In the genomic region with DNA sequence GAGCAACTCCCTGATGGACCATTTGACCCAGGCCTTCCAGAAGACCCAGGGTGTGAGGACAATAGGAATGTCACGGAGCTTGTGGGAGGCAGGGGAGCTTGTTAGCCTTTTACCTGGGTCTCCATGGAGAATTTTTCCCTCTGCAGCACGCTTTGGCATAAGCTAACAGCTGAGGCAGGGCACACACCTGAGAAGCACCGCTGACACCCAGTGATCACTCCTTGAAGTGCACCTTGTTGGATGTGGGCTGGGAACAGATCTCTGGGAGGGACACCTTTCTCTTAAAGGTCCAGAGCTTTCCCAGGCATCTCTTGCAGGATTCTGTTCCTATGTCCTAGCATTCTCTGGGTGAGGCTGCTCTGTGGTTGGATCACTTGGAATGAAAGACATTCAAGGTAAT, we compare ENCODE assay signal across 14 mouse cellular contexts. TPM values are rescaled to one million over a fixed set of nuclear protein-coding genes. Genes with fewer than 3 reads are reported as not detected.
A peak's percentile ranks its signal among the peaks of the same experiment; 100 is the strongest.
DNase-seq lines count a peak whose midpoint lies in the region; ATAC-seq and TF ChIP-seq lines count a peak whose summit lies in the region.
"Had no signal": no experiment of that assay in that cellular context is flagged by ENCODE, and none has a peak within 500 bp of the region (broad histone marks: within the 10 kb centered on the region; RNA-seq: fewer than 3 reads in every experiment).

No protein-coding gene starts in this region.

- peak; percentile 53 for DNase-seq in kidney, adult 2 months
- DNase-seq in Patski (ENCODE audit: low read depth, low spot score) = no peak
- peak; percentile 44 for DNase-seq in lung, postnatal 0 days (ENCODE audit: low spot score)
- no peak for DNase-seq in limb, embryonic 10.5 days (ENCODE audit: low spot score)
- DNase-seq in cerebellum, adult 8-10 months = no peak
- no peak for DNase-seq in right cerebral cortex, postnatal 36 days (ENCODE audit: low spot score in 2 of 2)
- DNase-seq: gastrocnemius, postnatal 10 days; heart, postnatal 14 days; right cerebral cortex, postnatal 4 days had no signal

- CTCF ChIA-PET in Patski (lab: Charles Lee) = interaction anchor here (1.1 to 2.3 kb wide), 7 partner anchors 8 to 107 kb away, joined by 3 to 9 read pairs (median 5); a partner anchor contains a TSS

- 36% methylated on average over 3 of the region's 3 CpGs for WGBS in kidney, adult 2 months
- WGBS in kidney, embryonic 15.5 days = 44% methylated on average over 3 of the region's 3 CpGs
- WGBS in lung, postnatal 0 days = 29% methylated on average over 3 of the region's 3 CpGs
- 39% methylated on average over 3 of the region's 3 CpGs for WGBS in limb, embryonic 10.5 days

- no peak for ATAC-seq in kidney, embryonic 15.5 days (replicated peaks; ENCODE audit: low FRiP score)
- ATAC-seq in Patski = no peak
- ATAC-seq in erythroid progenitor cell, adult 5-6 weeks (replicated peaks; ENCODE audit: low FRiP score, poor library complexity, severe bottlenecking) = peak; percentile 77
- ATAC-seq in lung, postnatal 0 days = 0 out of 2 replicates have a peak, but pooled peaks have one; percentile 48

- no peaks in the 10 kb centered on the region for H3K4me1 ChIP-seq in kidney, adult 2 months (ENCODE audit: control insufficient read depth, insufficient read depth, low read length)
- peaks cover 8% of the 10 kb centered on the region; the same call in 1 of the 2 replicates for H3K4me1 ChIP-seq in kidney, embryonic 15.5 days
- peaks cover 7% of the 10 kb centered on the region; the same call in 1 of the 2 replicates for H3K4me1 ChIP-seq in lung, postnatal 0 days (ENCODE audit: insufficient read depth, low read depth, low read length)
- H3K4me1 ChIP-seq in limb, embryonic 10.5 days = peaks cover 8% of the 10 kb centered on the region; the same call in 1 of the 2 replicates
- H3K4me1 ChIP-seq: neural tube, embryonic 13.5 days had no signal

- H3K27me3 ChIP-seq in kidney, adult 2 months (replicated peaks; ENCODE audit: control insufficient read depth, insufficient read depth, low read length) = no peaks in the 10 kb centered on the region
- no peaks in the 10 kb centered on the region for H3K27me3 ChIP-seq in kidney, embryonic 15.5 days
- H3K27me3 ChIP-seq in Patski = no peaks in the 10 kb centered on the region
- H3K27me3 ChIP-seq in lung, postnatal 0 days (replicated peaks; ENCODE audit: insufficient read depth, low read length) = no peaks in the 10 kb centered on the region
- no peaks in the 10 kb centered on the region for H3K27me3 ChIP-seq in limb, embryonic 10.5 days (ENCODE audit: low read depth, poor library complexity, severe bottlenecking)
- H3K27me3 ChIP-seq: embryonic facial prominence, embryonic 15.5 days; neural tube, embryonic 13.5 days had no signal

- H3K9me3 ChIP-seq in kidney, embryonic 15.5 days (replicated peaks) = no peaks in the 10 kb centered on the region
- no peaks in the 10 kb centered on the region for H3K9me3 ChIP-seq in lung, postnatal 0 days (ENCODE audit: low read length)
- H3K9me3 ChIP-seq in limb, embryonic 10.5 days (replicated peaks) = no peaks in the 10 kb centered on the region
- H3K9me3 ChIP-seq: embryonic facial prominence, embryonic 15.5 days had no signal

- H3K9ac ChIP-seq in kidney, embryonic 15.5 days = no peak overlapping the region
- H3K9ac ChIP-seq in lung, postnatal 0 days (replicated peaks; ENCODE audit: low read depth) = no peak overlapping the region
- H3K9ac ChIP-seq: embryonic facial prominence, embryonic 15.5 days; neural tube, embryonic 13.5 days had no signal

- in situ Hi-C loops in Patski (cut with MboI; ENCODE audit: low pct_unique_long_range_greater_than_20kb) = loop anchor here (25.0 kb wide), 1 partner anchor 338 kb away; no protein-coding TSS in a partner anchor

- TF ChIP-seq EP300 in lung, postnatal 0 days (IDR thresholded peaks at IDR 0.05) = no peak

- H3K27ac ChIP-seq in kidney, adult 2 months (ENCODE audit: insufficient read depth, low read depth, low read length) = no peak overlapping the region
- no peak overlapping the region for H3K27ac ChIP-seq in kidney, embryonic 15.5 days
- no peak overlapping the region for H3K27ac ChIP-seq in lung, postnatal 0 days (ENCODE audit: low read length)
- no peak overlapping the region for H3K27ac ChIP-seq in limb, embryonic 10.5 days
- H3K27ac ChIP-seq: embryonic facial prominence, embryonic 15.5 days; neural tube, embryonic 13.5 days had no signal

- H3K4me2 ChIP-seq in kidney, embryonic 15.5 days = no peak overlapping the region
- no peak overlapping the region for H3K4me2 ChIP-seq in lung, postnatal 0 days (replicated peaks; ENCODE audit: low read depth, low read length)
- H3K4me2 ChIP-seq: embryonic facial prominence, embryonic 15.5 days; neural tube, embryonic 13.5 days had no signal

- TF ChIP-seq POLR2A in kidney, adult 2 months (IDR thresholded peaks at IDR 0.05; ENCODE audit: low read depth, low read length) = no peak

- peak; percentile 76 for TF ChIP-seq CTCF in kidney, adult 2 months (conservative IDR thresholded peaks at IDR 0.05; ENCODE audit: insufficient read depth, insufficient read length, low read depth, low read length)
- peak; percentile 70 for TF ChIP-seq CTCF in Patski (IDR thresholded peaks at IDR 0.05)
- TF ChIP-seq CTCF in lung, postnatal 0 days (IDR thresholded peaks at IDR 0.05) = peak; percentile 60

- no peak overlapping the region for H3K4me3 ChIP-seq in kidney, adult 2 months (ENCODE audit: insufficient read depth, low read depth, low read length)
- no peak overlapping the region for H3K4me3 ChIP-seq in kidney, embryonic 15.5 days (replicated peaks)
- H3K4me3 ChIP-seq in lung, postnatal 0 days (ENCODE audit: low read depth, low read length) = no peak overlapping the region
- H3K4me3 ChIP-seq in limb, embryonic 10.5 days = no peak overlapping the region
- H3K4me3 ChIP-seq: embryonic facial prominence, embryonic 15.5 days; neural tube, embryonic 13.5 days had no signal

- POLR2A ChIA-PET in Patski (lab: Charles Lee) = no interaction called here

- no peaks in the 10 kb centered on the region for H3K36me3 ChIP-seq in kidney, adult 2 months (ENCODE audit: control insufficient read depth, insufficient read depth, low read length)
- no peaks in the 10 kb centered on the region for H3K36me3 ChIP-seq in kidney, embryonic 15.5 days
- H3K36me3 ChIP-seq in lung, postnatal 0 days (ENCODE audit: insufficient read depth, low read length) = no peaks in the 10 kb centered on the region
- H3K36me3 ChIP-seq in limb, embryonic 10.5 days = no peaks in the 10 kb centered on the region
- H3K36me3 ChIP-seq: embryonic facial prominence, embryonic 15.5 days; neural tube, embryonic 13.5 days had no signal

RNA-seq across cellular contexts. Expression of a gene that starts 10.0 kb away (rescaled TPM):
- 23.0 and 26.3 TPM in 2 replicates for polyA plus RNA-seq in kidney, adult 2 months (2012; rRNA removed)
- polyA plus RNA-seq in kidney, embryonic 15.5 days (2015; fragmentation: Nextera tagmentation; extraction: Ambion mirVana) = 110 and 113 TPM in 2 replicates
- polyA plus RNA-seq in Patski (2021) = 151 TPM
- 3.6 TPM in 1 of 2 replicates, not detected in the other for total RNA-seq in erythroid progenitor cell, adult 5-6 weeks (2015; ENCODE audit: low replicate concordance)
- total RNA-seq in erythroid progenitor cell, adult 5-6 weeks (2017; ENCODE audit: low replicate concordance) = not detected in 2 replicates
- polyA plus RNA-seq in lung, postnatal 0 days (2015; fragmentation: Nextera tagmentation; extraction: Ambion mirVana) = 72.1 and 82.0 TPM in 2 replicates
- 138 and 145 TPM in 2 replicates for polyA plus RNA-seq in limb, embryonic 10.5 days (2016; fragmentation: Nextera tagmentation; extraction: Ambion mirVana)

RNA-seq across cellular contexts. Expression of a gene that starts 20.2 kb away (rescaled TPM):
- 37.1 and 43.1 TPM in 2 replicates for polyA plus RNA-seq in kidney, adult 2 months (2012; rRNA removed)
- 14.4 and 15.8 TPM in 2 replicates for polyA plus RNA-seq in kidney, embryonic 15.5 days (2015; fragmentation: Nextera tagmentation; extraction: Ambion mirVana)
- polyA plus RNA-seq in Patski (2021) = 36.9 TPM
- total RNA-seq in erythroid progenitor cell, adult 5-6 weeks (2015; ENCODE audit: low replicate concordance) = 33.2 and 40.7 TPM in 2 replicates
- total RNA-seq in erythroid progenitor cell, adult 5-6 weeks (2017; ENCODE audit: low replicate concordance) = 21.6 and 26.4 TPM in 2 replicates
- 26.4 and 29.6 TPM in 2 replicates for polyA plus RNA-seq in lung, postnatal 0 days (2015; fragmentation: Nextera tagmentation; extraction: Ambion mirVana)
- 3.8 and 4.6 TPM in 2 replicates for polyA plus RNA-seq in limb, embryonic 10.5 days (2016; fragmentation: Nextera tagmentation; extraction: Ambion mirVana)

RNA-seq across cellular contexts. Expression of a gene that starts 58.2 kb away (rescaled TPM):
- 0.27 TPM in 1 of 2 replicates, not detected in the other for polyA plus RNA-seq in kidney, adult 2 months (2012; rRNA removed)
- polyA plus RNA-seq in kidney, embryonic 15.5 days (2015; fragmentation: Nextera tagmentation; extraction: Ambion mirVana) = not detected in 2 replicates
- not detected for polyA plus RNA-seq in Patski (2021)
- total RNA-seq in erythroid progenitor cell, adult 5-6 weeks (2015; ENCODE audit: low replicate concordance) = not detected in 2 replicates
- total RNA-seq in erythroid progenitor cell, adult 5-6 weeks (2017; ENCODE audit: low replicate concordance) = not detected in 2 replicates
- not detected in 2 replicates for polyA plus RNA-seq in lung, postnatal 0 days (2015; fragmentation: Nextera tagmentation; extraction: Ambion mirVana)
- polyA plus RNA-seq in limb, embryonic 10.5 days (2016; fragmentation: Nextera tagmentation; extraction: Ambion mirVana) = not detected in 2 replicates
- total RNA-seq: gastrocnemius, postnatal 10 days; heart, postnatal 14 days; left cerebral cortex, postnatal 25 days had no signal
- polyA plus RNA-seq: embryonic facial prominence, embryonic 15.5 days; neural tube, embryonic 13.5 days had no signal

Comparison
In these comparisons a context has a peak if more than half of its experiments do, and no peak if none do; other contexts are left out.
1. DNase-seq: peak in kidney, adult 2 months (single experiment) and lung, postnatal 0 days (single experiment); none in Patski (single experiment), limb, embryonic 10.5 days (single experiment), cerebellum, adult 8-10 months (single experiment) and right cerebral cortex, postnatal 36 days (0 of 2).
2. ATAC-seq: peak in erythroid progenitor cell, adult 5-6 weeks (single experiment) and lung, postnatal 0 days (single experiment); none in kidney, embryonic 15.5 days (single experiment) and Patski (single experiment).
3. Peak in every context shown above with its lines, with median percentiles within 50 percentile points of each other: CTCF ChIP-seq.